Mouse (Mus musculus) left cerebral cortex, adult 2 months (tissue): ENCODE results near the gene Hmgxb4. TPM values are rescaled to one million over a fixed set of nuclear protein-coding genes. Genes with fewer than 3 reads are reported as not detected.
"Not testable (repeated sequence)": the region's sequence is repeated elsewhere in the genome, so short reads cannot be mapped to it uniquely, and the experiment has no call there.

Experiments used
- DNase-seq, 2 experiments: peaks; one replicate each; pipeline ENCODE4 v3.0.0; 2021 to 2022; ENCODE audit warnings: low spot score in 2 of 2, mixed read lengths in 1 of 2; ENCODE audit errors: extremely low spot score in 1 of 2
- H3K27ac ChIP-seq: fragments of 200-600 bp; 2 replicates; pipeline ENCODE4 v1.8.1; 2022
- H3K4me3 ChIP-seq: fragments of 200-600 bp; 2 replicates; pipeline ENCODE4 v1.8.1; 2022
- CTCF ChIP-seq: fragments of 200-600 bp; IDR thresholded peaks from 2 replicates; pipeline ENCODE4 v1.8.1; 2022; ENCODE audit warnings: antibody characterized with exemption, mild to moderate bottlenecking, moderate library complexity
- intact Hi-C: fragments of 180-260 bp; cut with DNase I; formaldehyde crosslinking; loops from one replicate; pipeline ENCODE4 v1.15.1; 2025
- long read RNA-seq, 2 experiments: library from polyadenylated mRNA; stranded (forward); transcript quantifications; one replicate each; pipeline ENCODE4 v2.0.0; 2021; ENCODE audit warnings: borderline mapping rate in 2 of 2
- total RNA-seq, 2 experiments: library from RNA; stranded (reverse); gene quantifications; 2 replicates each; pipeline ENCODE4 v1.2.3; 2021

The Hmgxb4 gene
- 10 to 100 TPM; 24.5 to 28.9 TPM for total RNA-seq
- long read RNA-seq, experiment 1, partial matches to known transcripts = 1 of 9 reads
- long read RNA-seq, experiment 1, other reads (novel, unspliced or antisense) = 5 of 9 reads
- long read RNA-seq, experiment 2, full-length matches to known transcripts = 4 of 8 reads
- long read RNA-seq, experiment 2, partial matches to known transcripts = 1 of 8 reads
- long read RNA-seq, experiment 2, other reads (novel, unspliced or antisense) = 3 of 8 reads

- intact Hi-C loops = no loop called here
- H3K27ac ChIP-seq = peak within 1 kb of the TSS; percentile 93
- no peak for DNase-seq
- no peak for TF ChIP-seq CTCF
- H3K4me3 ChIP-seq = peak within 1 kb of the TSS; percentile 75
Measured at GRCm38 (mm10) chr8:74993081-74993474, at the start of gene Hmgxb4. Hmgxb4 (plus strand) TSS chr8:74993356.

- no peak for TF ChIP-seq CTCF
- no peak for DNase-seq
- Histone ChIP-seq H3K4me3 (no peak overlapping the region), H3K27ac (no peak overlapping the region)
- intact Hi-C loops = no loop called here
Measured at GRCm38 (mm10) chr8:74949445-74949844, 43.7 kb upstream of the Hmgxb4 start.

GRCm38 (mm10) chr8:74963983-74964382, 29.2 kb upstream of the Hmgxb4 start:
- H3K4me3 ChIP-seq = no peak overlapping the region
- no peak for DNase-seq
- intact Hi-C loops = no loop called here
- no peak overlapping the region for H3K27ac ChIP-seq
- no peak for TF ChIP-seq CTCF

GRCm38 (mm10) chr8:74970286-74970685, 22.9 kb upstream of the Hmgxb4 start:
- DNase-seq, H3K4me3 ChIP-seq, H3K27ac ChIP-seq, intact Hi-C loops: not testable (repeated sequence)

- H3K27ac ChIP-seq = no peak overlapping the region
- DNase-seq = no peak
- no peak for TF ChIP-seq CTCF
- H3K4me3 ChIP-seq = no peak overlapping the region
- intact Hi-C loops = no loop called here
Measured at GRCm38 (mm10) chr8:74971636-74972035, 21.5 kb upstream of the Hmgxb4 start.

GRCm38 (mm10) chr8:74972322-74972883, 20.8 kb upstream of the Hmgxb4 start:
- H3K27ac ChIP-seq = no peak overlapping the region
- no peak overlapping the region for H3K4me3 ChIP-seq
- no peak for TF ChIP-seq CTCF
- DNase-seq = no peak
- intact Hi-C loops = no loop called here

- no peak for TF ChIP-seq CTCF
Measured at GRCm38 (mm10) chr8:74973121-74973869, 19.9 kb upstream of the Hmgxb4 start.

GRCm38 (mm10) chr8:74973904-74974303, 19.3 kb upstream of the Hmgxb4 start:
- Histone ChIP-seq H3K4me3 (no peak overlapping the region), H3K27ac (no peak overlapping the region)
- DNase-seq = no peak
- intact Hi-C loops = no loop called here
- TF ChIP-seq CTCF = no peak

More at GRCm38 (mm10) chr8:74973121-74973869, 19.9 kb upstream of the Hmgxb4 start:
- Histone ChIP-seq H3K27ac (no peak overlapping the region), H3K4me3 (no peak overlapping the region)
- no peak for DNase-seq
- intact Hi-C loops = no loop called here

GRCm38 (mm10) chr8:74977427-74977826, 15.7 kb upstream of the Hmgxb4 start:
- intact Hi-C loops = no loop called here
- TF ChIP-seq CTCF = peak; percentile 33
- Histone ChIP-seq H3K4me3 (no peak overlapping the region), H3K27ac (no peak overlapping the region)
- DNase-seq = no peak

GRCm38 (mm10) chr8:74980060-74980710, 13.0 kb upstream of the Hmgxb4 start:
- Histone ChIP-seq H3K4me3 (no peak overlapping the region), H3K27ac (no peak overlapping the region)
- DNase-seq = no peak
- intact Hi-C loops = no loop called here
- TF ChIP-seq CTCF = no peak

- Histone ChIP-seq H3K4me3 (no peak overlapping the region), H3K27ac (no peak overlapping the region)
- intact Hi-C loops = no loop called here
- DNase-seq = peak; percentile 50 to 54
- TF ChIP-seq CTCF = peak; percentile 95
Measured at GRCm38 (mm10) chr8:74980711-74981062, 12.5 kb upstream of the Hmgxb4 start.

- no peak for TF ChIP-seq CTCF
- H3K27ac ChIP-seq = no peak overlapping the region
- no peak for DNase-seq
- no peak overlapping the region for H3K4me3 ChIP-seq
- intact Hi-C loops = no loop called here
Measured at GRCm38 (mm10) chr8:74981809-74982208, 11.3 kb upstream of the Hmgxb4 start.
